Mouse (Mus musculus): ENCODE data around the gene Pdzk1ip1. TPM values are rescaled to one million over a fixed set of nuclear protein-coding genes. Genes with fewer than 3 reads are reported as not detected.

The Pdzk1ip1 gene
- total and polyA plus RNA-seq, 3 experiments: 0.55 TPM; not detected in 2

GRCm38 (mm10) chr4:115083031-115083430, 5.5 kb upstream of the Pdzk1ip1 start:
- no peak overlapping the region for H3K4me3 ChIP-seq (replicated peaks in 1 of 3; ENCODE audit: low read depth in 2 of 3, low read length in 2 of 3, poor library complexity in 1 of 3)
- TF ChIP-seq USF2 (conservative IDR thresholded peaks at IDR 0.05; ENCODE audit: low read depth, low read length) (no peak), SIN3A (IDR thresholded peaks at IDR 0.05; ENCODE audit: low read length) (no peak), ELF1 (IDR thresholded peaks at IDR 0.05; ENCODE audit: low read depth, low read length) (no peak), ZNF384 (IDR thresholded peaks at IDR 0.05; ENCODE audit: low read depth, low read length) (no peak), RCOR1 (conservative IDR thresholded peaks at IDR 0.05; ENCODE audit: low read depth, low read length) (no peak), EP300 (IDR thresholded peaks at IDR 0.05; ENCODE audit: low read length) (no peak), CHD2 (IDR thresholded peaks at IDR 0.05; ENCODE audit: low read length) (no peak), KAT2A (IDR thresholded peaks at IDR 0.05; ENCODE audit: insufficient replicate concordance, low read length) (no peak), JUND (conservative IDR thresholded peaks at IDR 0.05; ENCODE audit: low read depth, low read length) (no peak), MYC (IDR thresholded peaks at IDR 0.05; ENCODE audit: low read depth, low read length) (no peak), ETS1 (conservative IDR thresholded peaks at IDR 0.05; ENCODE audit: low read depth, low read length) (no peak), POLR2AphosphoS2 (IDR thresholded peaks at IDR 0.05; ENCODE audit: low read depth, low read length) (no peak), UBTF (IDR thresholded peaks at IDR 0.05; ENCODE audit: low read depth, low read length) (no peak), BHLHE40 (IDR thresholded peaks at IDR 0.05; ENCODE audit: low read depth, low read length) (no peak), NELFE (IDR thresholded peaks at IDR 0.05; ENCODE audit: low read depth, low read length) (no peak), NRF1 (IDR thresholded peaks at IDR 0.05; ENCODE audit: low read depth, low read length) (no peak)
- no peak overlapping the region for H3K4me2 ChIP-seq (ENCODE audit: insufficient read depth, low read depth, poor library complexity, severe bottlenecking)
- H3K79me2 ChIP-seq (replicated peaks; ENCODE audit: control insufficient read depth, extremely low read depth, insufficient read depth, poor library complexity, severe bottlenecking): no peaks in the 10 kb centered on the region
- DNase-seq (ENCODE audit: extremely low read depth): no peak
- dilution Hi-C loops (cut with MboI; ENCODE audit: extremely low pct_ligation_motif_present, extremely low pct_unique_long_range_greater_than_20kb, low sequenced_read_pairs): no loop called here
- H3K36me3 ChIP-seq (replicated peaks in 1 of 2; ENCODE audit: control insufficient read depth in 1 of 2, insufficient read depth in 1 of 2, low read length in 1 of 2): no peaks in the 10 kb centered on the region
- in situ Hi-C loops (cut with MboI; ENCODE audit: low pct_ligation_motif_present, low pct_unique_long_range_greater_than_20kb, low sequenced_read_pairs): loop anchor here (5.0 to 25.0 kb wide), 2 partner anchors 36 to 421 kb away; no protein-coding TSS in a partner anchor
- H3K4me1 ChIP-seq (ENCODE audit: control insufficient read depth in 1 of 2, insufficient read depth in 2 of 2): no peaks in the 10 kb centered on the region
- no peaks in the 10 kb centered on the region for H3K9me3 ChIP-seq (replicated peaks; ENCODE audit: low read length)
- peaks cover 75% of the 10 kb centered on the region for H3K27me3 ChIP-seq (replicated peaks)
- no peak overlapping the region for H3K9ac ChIP-seq (ENCODE audit: insufficient read depth, low read depth)
- H3K27ac ChIP-seq (ENCODE audit: insufficient read depth, low read depth): no peak overlapping the region

DNA sequence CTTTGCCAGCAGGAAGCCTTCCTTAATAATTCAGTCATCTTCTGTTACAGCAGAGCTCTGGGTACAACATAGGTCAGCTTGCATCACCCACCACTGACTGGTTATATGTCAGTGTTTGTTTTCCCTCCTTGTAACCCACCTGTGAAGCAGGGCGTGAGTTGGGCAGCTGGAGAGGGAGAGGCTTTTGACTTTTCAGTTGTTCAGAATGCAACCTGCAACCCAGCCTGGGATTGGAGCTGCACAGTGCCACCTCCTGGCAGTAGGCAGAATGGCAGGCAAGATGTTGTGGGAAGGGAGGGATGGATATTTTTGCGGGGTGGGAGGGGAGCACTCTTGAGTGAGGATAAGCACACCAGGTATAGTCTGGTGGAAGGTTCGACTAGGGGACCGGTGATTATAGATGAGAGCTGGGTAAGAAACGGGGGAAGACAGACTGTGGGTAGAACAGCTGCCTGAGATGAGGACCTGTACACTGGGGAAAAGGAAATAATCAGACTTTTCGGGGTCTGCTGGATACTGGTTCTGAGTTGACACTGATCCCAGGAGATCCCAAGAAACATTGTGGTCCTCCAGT, 2.9 kb upstream of the Pdzk1ip1 start:
- peak; percentile 39 for DNase-seq (ENCODE audit: extremely low read depth)
- H3K36me3 ChIP-seq (replicated peaks in 1 of 2; ENCODE audit: control insufficient read depth in 1 of 2, insufficient read depth in 1 of 2, low read length in 1 of 2): no peaks in the 10 kb centered on the region
- no peak overlapping the region for H3K9ac ChIP-seq (ENCODE audit: insufficient read depth, low read depth)
- H3K9me3 ChIP-seq (replicated peaks; ENCODE audit: low read length): no peaks in the 10 kb centered on the region
- H3K4me1 ChIP-seq (ENCODE audit: control insufficient read depth in 1 of 2, insufficient read depth in 2 of 2): peaks cover 0 to 3% of the 10 kb centered on the region in 2 experiments; a peak in 1 of 4 replicates
- TF ChIP-seq JUND (conservative IDR thresholded peaks at IDR 0.05; ENCODE audit: low read depth, low read length): no peak
- 0 out of 2 replicates have a peak, but pooled peaks have one; percentile 15 for TF ChIP-seq IRF4 (IDR thresholded peaks at IDR 0.05; ENCODE audit: low read depth, low read length)
- TF ChIP-seq CTCF (conservative IDR thresholded peaks at IDR 0.05 in 1 of 2, IDR thresholded peaks at IDR 0.05 in 1 of 2; ENCODE audit: low read depth in 2 of 2, low read length in 2 of 2): peak; percentile 38 to 87; a peak in 3 of 4 replicates
- TF ChIP-seq CHD1 (IDR thresholded peaks at IDR 0.05; ENCODE audit: low read depth, low read length): no peak
- TF ChIP-seq E2F4 (IDR thresholded peaks at IDR 0.05; ENCODE audit: insufficient replicate concordance, low read depth, low read length): no peak
- TF ChIP-seq TBP (conservative IDR thresholded peaks at IDR 0.05; ENCODE audit: low read depth, low read length): no peak
- peak; percentile 64 for TF ChIP-seq RAD21 (IDR thresholded peaks at IDR 0.05; ENCODE audit: low read depth, low read length)
- peak; percentile 73 for TF ChIP-seq SMC3 (IDR thresholded peaks at IDR 0.05; ENCODE audit: low read depth, low read length)
- no peak for TF ChIP-seq ELF1 (IDR thresholded peaks at IDR 0.05; ENCODE audit: low read depth, low read length)
- TF ChIP-seq MAZ (IDR thresholded peaks at IDR 0.05; ENCODE audit: low read depth, low read length): no peak
- TF ChIP-seq POLR2AphosphoS2 (IDR thresholded peaks at IDR 0.05; ENCODE audit: low read depth, low read length): no peak
- no peak for TF ChIP-seq ZMIZ1 (IDR thresholded peaks at IDR 0.05; ENCODE audit: low read depth, low read length)
- no peak for TF ChIP-seq TCF12 (IDR thresholded peaks at IDR 0.05; ENCODE audit: low read depth, low read length)
- TF ChIP-seq MYC (IDR thresholded peaks at IDR 0.05; ENCODE audit: low read depth, low read length): no peak
- no peak for TF ChIP-seq ZC3H11A (IDR thresholded peaks at IDR 0.05; ENCODE audit: low read depth, low read length)
- TF ChIP-seq POLR2A (IDR thresholded peaks at IDR 0.05; ENCODE audit: low read depth, low read length): no peak
- dilution Hi-C loops (cut with MboI; ENCODE audit: extremely low pct_ligation_motif_present, extremely low pct_unique_long_range_greater_than_20kb, low sequenced_read_pairs): no loop called here
- no peak overlapping the region for H3K4me2 ChIP-seq (ENCODE audit: insufficient read depth, low read depth, poor library complexity, severe bottlenecking)
- in situ Hi-C loops (cut with MboI; ENCODE audit: low pct_ligation_motif_present, low pct_unique_long_range_greater_than_20kb, low sequenced_read_pairs): loop anchor here (25.0 kb wide), 1 partner anchor 423 kb away; no protein-coding TSS in a partner anchor
- no peaks in the 10 kb centered on the region for H3K79me2 ChIP-seq (replicated peaks; ENCODE audit: control insufficient read depth, extremely low read depth, insufficient read depth, poor library complexity, severe bottlenecking)
- H3K27me3 ChIP-seq (replicated peaks): peaks cover 82% of the 10 kb centered on the region
- no peak overlapping the region for H3K27ac ChIP-seq (ENCODE audit: insufficient read depth, low read depth)
- no peak overlapping the region for H3K4me3 ChIP-seq (replicated peaks in 1 of 3; ENCODE audit: low read depth in 2 of 3, low read length in 2 of 3, poor library complexity in 1 of 3)
